Mouse (Mus musculus): Measurements from ENCODE around the gene Il34. TPM values are rescaled to one million over a fixed set of nuclear protein-coding genes. Genes with fewer than 3 reads are reported as not detected.
A peak's percentile ranks its signal among the peaks of the same experiment; 100 is the strongest.

Il34 gene
- polyA plus RNA-seq, 1 experiment from 2014 or later: 2.0 TPM

DNA sequence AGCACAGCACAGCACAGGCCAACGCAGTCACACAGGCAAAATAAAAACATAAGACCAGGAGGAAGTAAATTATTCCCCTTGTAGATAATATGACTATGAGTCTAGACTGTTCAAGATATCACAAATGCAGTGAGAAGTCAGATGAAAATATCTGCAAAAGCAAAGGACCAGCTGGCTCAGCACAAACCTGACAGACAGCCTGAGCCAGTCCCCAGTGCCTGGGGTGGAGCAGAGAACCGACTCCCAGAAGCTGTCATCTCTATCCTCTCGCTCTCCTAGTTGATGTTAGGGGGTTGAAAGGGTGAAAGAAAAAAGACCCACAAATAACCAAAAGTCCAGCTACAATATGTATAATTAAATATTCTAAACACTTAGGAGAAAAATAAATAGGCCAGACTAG lies 30.0 kb downstream of the Il34 start:
- H3K27ac ChIP-seq (ENCODE audit: low read length): no peak overlapping the region
- no peak for ATAC-seq
- WGBS: 83% methylated on average over 3 of the region's 3 CpGs
- no peak overlapping the region for H3K9ac ChIP-seq (ENCODE audit: low read depth, low read length)
- no peaks in the 10 kb centered on the region for H3K36me3 ChIP-seq (ENCODE audit: control insufficient read depth, insufficient read depth, low read length)
- H3K4me1 ChIP-seq (ENCODE audit: control insufficient read depth, insufficient read depth, low read length): 0 out of 2 replicates have a peak, but pooled peaks cover 5% of the 10 kb centered on the region
- no peaks in the 10 kb centered on the region for H3K27me3 ChIP-seq (replicated peaks; ENCODE audit: control insufficient read depth, insufficient read depth, low read length)
- no peak overlapping the region for H3K4me3 ChIP-seq (ENCODE audit: low read length)
- H3K9me3 ChIP-seq (ENCODE audit: control insufficient read depth, low read length): no peaks in the 10 kb centered on the region
- no peak overlapping the region for H3K4me2 ChIP-seq (ENCODE audit: low read depth, low read length)

GRCm38 (mm10) chr8:110775316-110775715 lies 30.4 kb downstream of the Il34 start:
- H3K9ac ChIP-seq (ENCODE audit: low read depth, low read length): no peak overlapping the region
- no peak overlapping the region for H3K27ac ChIP-seq (ENCODE audit: low read length)
- WGBS: 75% methylated on average over 8 of the region's 8 CpGs
- H3K9me3 ChIP-seq (ENCODE audit: control insufficient read depth, low read length): no peaks in the 10 kb centered on the region
- no peaks in the 10 kb centered on the region for H3K27me3 ChIP-seq (replicated peaks; ENCODE audit: control insufficient read depth, insufficient read depth, low read length)
- no peak overlapping the region for H3K4me3 ChIP-seq (ENCODE audit: low read length)
- H3K4me2 ChIP-seq (ENCODE audit: low read depth, low read length): no peak overlapping the region
- 0 out of 2 replicates have a peak, but pooled peaks cover 5% of the 10 kb centered on the region for H3K4me1 ChIP-seq (ENCODE audit: control insufficient read depth, insufficient read depth, low read length)
- ATAC-seq: no peak
- no peaks in the 10 kb centered on the region for H3K36me3 ChIP-seq (ENCODE audit: control insufficient read depth, insufficient read depth, low read length)

DNA sequence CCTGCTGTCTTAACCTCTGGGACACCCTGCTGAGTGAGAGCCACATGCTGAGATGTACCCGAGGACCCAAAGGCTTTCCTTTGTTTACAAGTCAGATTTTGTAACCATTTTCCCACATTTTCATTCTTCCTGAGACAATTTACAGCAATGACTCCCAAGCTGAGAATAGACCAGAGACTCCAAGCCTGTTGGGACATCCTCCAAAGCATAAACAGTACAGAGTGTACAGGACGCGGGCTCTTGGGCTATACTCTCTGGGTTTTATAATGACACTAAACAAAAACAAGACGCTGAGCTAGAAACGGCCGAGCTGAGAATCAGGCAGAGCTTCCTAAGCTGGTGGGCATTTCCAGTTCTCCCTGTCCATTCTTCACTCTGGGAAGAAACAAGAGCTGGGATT lies 31.0 kb downstream of the Il34 start:
- no peak overlapping the region for H3K4me3 ChIP-seq (ENCODE audit: low read length)
- H3K4me2 ChIP-seq (ENCODE audit: low read depth, low read length): no peak overlapping the region
- no peaks in the 10 kb centered on the region for H3K36me3 ChIP-seq (ENCODE audit: control insufficient read depth, insufficient read depth, low read length)
- no peak overlapping the region for H3K27ac ChIP-seq (ENCODE audit: low read length)
- no peak overlapping the region for H3K9ac ChIP-seq (ENCODE audit: low read depth, low read length)
- no peaks in the 10 kb centered on the region for H3K9me3 ChIP-seq (ENCODE audit: control insufficient read depth, low read length)
- H3K27me3 ChIP-seq (replicated peaks; ENCODE audit: control insufficient read depth, insufficient read depth, low read length): no peaks in the 10 kb centered on the region
- WGBS: 77% methylated on average over 6 of the region's 6 CpGs
- ATAC-seq: no peak
- H3K4me1 ChIP-seq (ENCODE audit: control insufficient read depth, insufficient read depth, low read length): 0 out of 2 replicates have a peak, but pooled peaks cover 5% of the 10 kb centered on the region

- no peak overlapping the region for H3K27ac ChIP-seq (ENCODE audit: low read length)
- no peak for ATAC-seq
- H3K36me3 ChIP-seq (ENCODE audit: control insufficient read depth, insufficient read depth, low read length): no peaks in the 10 kb centered on the region
- WGBS: 68% methylated on average over 3 of the region's 3 CpGs
- no peaks in the 10 kb centered on the region for H3K9me3 ChIP-seq (ENCODE audit: control insufficient read depth, low read length)
- no peaks in the 10 kb centered on the region for H3K27me3 ChIP-seq (replicated peaks; ENCODE audit: control insufficient read depth, insufficient read depth, low read length)
- no peak overlapping the region for H3K4me3 ChIP-seq (ENCODE audit: low read length)
- H3K4me2 ChIP-seq (ENCODE audit: low read depth, low read length): no peak overlapping the region
- H3K4me1 ChIP-seq (ENCODE audit: control insufficient read depth, insufficient read depth, low read length): 0 out of 2 replicates have a peak, but pooled peaks cover 5% of the 10 kb centered on the region
- H3K9ac ChIP-seq (ENCODE audit: low read depth, low read length): no peak overlapping the region
Observed at GRCm38 (mm10) chr8:110774047-110774446, 31.7 kb downstream of the Il34 start.

DNA sequence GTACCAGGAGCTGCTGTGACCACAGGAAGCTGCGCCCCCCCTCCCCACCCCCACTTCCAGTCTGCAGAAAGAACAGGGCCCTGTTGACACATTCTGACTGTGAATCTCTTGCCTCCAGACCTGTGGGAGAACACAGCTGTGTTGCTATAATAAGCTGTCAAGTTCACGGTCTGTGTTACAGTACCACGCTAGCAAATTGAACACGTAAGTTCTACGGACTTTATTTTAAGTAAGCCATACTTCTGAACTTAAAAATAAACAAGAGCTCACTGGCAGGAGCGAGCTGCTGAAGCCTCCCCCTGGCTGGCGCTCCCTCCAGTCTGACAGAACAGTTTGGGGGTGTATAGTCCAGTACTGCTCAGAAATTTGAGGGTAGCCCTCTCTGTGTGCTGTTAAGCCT lies 33.3 kb downstream of the Il34 start:
- 0 out of 2 replicates have a peak, but pooled peaks have one; percentile 46 for ATAC-seq

GRCm38 (mm10) chr8:110767261-110767660 lies 38.5 kb downstream of the Il34 start:
- H3K4me3 ChIP-seq (ENCODE audit: low read length): no peak overlapping the region

More for the DNA sequence above, 33.3 kb downstream of the Il34 start:
- H3K9me3 ChIP-seq (ENCODE audit: control insufficient read depth, low read length): no peaks in the 10 kb centered on the region
- H3K4me1 ChIP-seq (ENCODE audit: control insufficient read depth, insufficient read depth, low read length): 0 out of 2 replicates have a peak, but pooled peaks cover 5% of the 10 kb centered on the region
- no peak overlapping the region for H3K4me2 ChIP-seq (ENCODE audit: low read depth, low read length)
- H3K27ac ChIP-seq (ENCODE audit: low read length): no peak overlapping the region
- no peaks in the 10 kb centered on the region for H3K36me3 ChIP-seq (ENCODE audit: control insufficient read depth, insufficient read depth, low read length)
- H3K27me3 ChIP-seq (replicated peaks; ENCODE audit: control insufficient read depth, insufficient read depth, low read length): no peaks in the 10 kb centered on the region
- H3K4me3 ChIP-seq (ENCODE audit: low read length): no peak overlapping the region
- no peak overlapping the region for H3K9ac ChIP-seq (ENCODE audit: low read depth, low read length)
- WGBS: 47% methylated on average over 7 of the region's 7 CpGs

GRCm38 (mm10) chr8:110764671-110765070 lies 41.1 kb downstream of the Il34 start:
- Histone ChIP-seq H3K9me3 (ENCODE audit: control insufficient read depth, low read length) (no peaks in the 10 kb centered on the region), H3K4me2 (ENCODE audit: low read depth, low read length) (no peak overlapping the region), H3K9ac (ENCODE audit: low read depth, low read length) (no peak overlapping the region), H3K27ac (ENCODE audit: low read length) (no peak overlapping the region), H3K27me3 (replicated peaks; ENCODE audit: control insufficient read depth, insufficient read depth, low read length) (no peaks in the 10 kb centered on the region), H3K4me3 (ENCODE audit: low read length) (no peak overlapping the region), H3K36me3 (ENCODE audit: control insufficient read depth, insufficient read depth, low read length) (no peaks in the 10 kb centered on the region), H3K4me1 (ENCODE audit: control insufficient read depth, insufficient read depth, low read length) (peaks cover 10% of the 10 kb centered on the region)
- no peak for ATAC-seq
- 74% methylated on average over 3 of the region's 3 CpGs for WGBS

More at GRCm38 (mm10) chr8:110767261-110767660, 38.5 kb downstream of the Il34 start:
- WGBS: 75% methylated on average over 6 of the region's 6 CpGs
- Histone ChIP-seq H3K27me3 (replicated peaks; ENCODE audit: control insufficient read depth, insufficient read depth, low read length) (no peaks in the 10 kb centered on the region), H3K4me1 (ENCODE audit: control insufficient read depth, insufficient read depth, low read length) (0 out of 2 replicates have a peak, but pooled peaks cover 2% of the 10 kb centered on the region), H3K4me2 (ENCODE audit: low read depth, low read length) (no peak overlapping the region), H3K9me3 (ENCODE audit: control insufficient read depth, low read length) (no peaks in the 10 kb centered on the region), H3K9ac (ENCODE audit: low read depth, low read length) (no peak overlapping the region), H3K36me3 (ENCODE audit: control insufficient read depth, insufficient read depth, low read length) (no peaks in the 10 kb centered on the region), H3K27ac (ENCODE audit: low read length) (no peak overlapping the region)
- ATAC-seq: no peak

GRCm38 (mm10) chr8:110761988-110762387 lies 43.7 kb downstream of the Il34 start:
- Histone ChIP-seq H3K9ac (ENCODE audit: low read depth, low read length) (no peak overlapping the region), H3K9me3 (ENCODE audit: control insufficient read depth, low read length) (no peaks in the 10 kb centered on the region), H3K4me2 (ENCODE audit: low read depth, low read length) (no peak overlapping the region), H3K27me3 (replicated peaks; ENCODE audit: control insufficient read depth, insufficient read depth, low read length) (no peaks in the 10 kb centered on the region), H3K36me3 (ENCODE audit: control insufficient read depth, insufficient read depth, low read length) (no peaks in the 10 kb centered on the region), H3K4me3 (ENCODE audit: low read length) (no peak overlapping the region), H3K4me1 (ENCODE audit: control insufficient read depth, insufficient read depth, low read length) (peaks cover 10% of the 10 kb centered on the region), H3K27ac (ENCODE audit: low read length) (no peak overlapping the region)
- ATAC-seq: no peak
- 60% methylated on average over 6 of the region's 6 CpGs for WGBS

GRCm38 (mm10) chr8:110761185-110761584 lies 44.5 kb downstream of the Il34 start:
- Histone ChIP-seq H3K27me3 (replicated peaks; ENCODE audit: control insufficient read depth, insufficient read depth, low read length) (no peaks in the 10 kb centered on the region), H3K9me3 (ENCODE audit: control insufficient read depth, low read length) (no peaks in the 10 kb centered on the region), H3K36me3 (ENCODE audit: control insufficient read depth, insufficient read depth, low read length) (no peaks in the 10 kb centered on the region), H3K9ac (ENCODE audit: low read depth, low read length) (no peak overlapping the region), H3K27ac (ENCODE audit: low read length) (no peak overlapping the region), H3K4me1 (ENCODE audit: control insufficient read depth, insufficient read depth, low read length) (peaks cover 10% of the 10 kb centered on the region), H3K4me3 (ENCODE audit: low read length) (no peak overlapping the region), H3K4me2 (ENCODE audit: low read depth, low read length) (no peak overlapping the region)
- WGBS: 43% methylated on average over 5 of the region's 5 CpGs
- peak; percentile 53 for ATAC-seq
